Mouse (Mus musculus) adrenal gland, postnatal 10 days (tissue): ENCODE results near the gene 4930513O06Rik. TPM values are rescaled to one million over a fixed set of nuclear protein-coding genes. Genes with fewer than 3 reads are reported as not detected.

ENCODE experiments used
- DNase-seq: peaks from one replicate; pipeline ENCODE4 v3.0.0; 2021; ENCODE audit warnings: mixed read lengths
- long read RNA-seq, 2 experiments: library from polyadenylated mRNA; stranded (forward); transcript quantifications; one replicate each; pipeline ENCODE4 v2.0.0; 2021
- total RNA-seq, 2 experiments: library from RNA; stranded (reverse); gene quantifications; 2 replicates each; pipeline ENCODE4 v1.2.3; 2021

The 4930513O06Rik gene
- total RNA-seq: not detected
- long read RNA-seq, experiment 1, partial matches to known transcripts: 0 of 1 reads
- long read RNA-seq, experiment 1, other reads (novel, unspliced or antisense): 1 of 1 reads
- long read RNA-seq, experiment 2: 0 reads

GRCm38 (mm10) chrX:139085943-139086342 is at the start of gene 4930513O06Rik:
4930513O06Rik (plus strand) TSS chrX:139086243.
- DNase-seq: no peak

- DNase-seq: no peak
These were observed 48.4 kb upstream of the 4930513O06Rik start for GRCm38 (mm10) chrX:139037666-139038065.

- DNase-seq: no peak
These were observed 46.7 kb upstream of the 4930513O06Rik start for GRCm38 (mm10) chrX:139039314-139039713.

- DNase-seq: no peak
These were observed 44.9 kb upstream of the 4930513O06Rik start for GRCm38 (mm10) chrX:139041148-139041547.

- no peak for DNase-seq
These were observed 34.1 kb upstream of the 4930513O06Rik start for GRCm38 (mm10) chrX:139051976-139052375.

GRCm38 (mm10) chrX:139053149-139053548 is 32.9 kb upstream of the 4930513O06Rik start:
- no peak for DNase-seq

GRCm38 (mm10) chrX:139064078-139064477 is 22.0 kb upstream of the 4930513O06Rik start:
- DNase-seq: no peak

GRCm38 (mm10) chrX:139078493-139078892 is 7.5 kb upstream of the 4930513O06Rik start:
- no peak for DNase-seq

GRCm38 (mm10) chrX:139085077-139085476 is 966 bp upstream of the 4930513O06Rik start, which contains the start of gene Serpina7:
Serpina7 (minus strand) TSS chrX:139085236.
- no peak for DNase-seq

- no peak for DNase-seq
These were observed 11.2 kb downstream of the 4930513O06Rik start for GRCm38 (mm10) chrX:139097197-139097596.

- DNase-seq: no peak
These were observed 48.0 kb downstream of the 4930513O06Rik start for GRCm38 (mm10) chrX:139134031-139134430.

Other genes starting within 250 kb of the 4930513O06Rik start
- gene Nrk, start 171.8 kb upstream of the 4930513O06Rik start, total RNA-seq: 10 to 100 TPM in 1 of 2 experiments, 1 to 10 TPM in 1; 6.8 to 10.2 TPM
- 10 to 100 TPM in 1 of 2 experiments, 1 to 10 TPM in 1; 8.5 to 13.7 TPM for gene Serpina7, start 1.0 kb upstream of the 4930513O06Rik start, total RNA-seq
- gene 4933428M09Rik, start 93.0 kb downstream of the 4930513O06Rik start, total RNA-seq: not detected
- gene Mum1l1, start 123.8 kb downstream of the 4930513O06Rik start, total RNA-seq: 1 to 10 TPM; 4.5 to 6.3 TPM
- gene Trap1a, start 247.4 kb downstream of the 4930513O06Rik start, total RNA-seq: not detected